Mouse (Mus musculus) embryonic facial prominence, embryonic 14.5 days (tissue): ENCODE results near the gene Rnasek. TPM values are rescaled to one million over a fixed set of nuclear protein-coding genes. Genes with fewer than 3 reads are reported as not detected.

Source experiments
- ATAC-seq: fragments of 200-750 bp; cut with Nextera tagmentation; 2 replicates; pipeline ENCODE4 v1.8.0; 2017; ENCODE audit warnings: low read depth, moderate number of reproducible peaks, moderate TSS enrichment
- DNase-seq: peaks from one replicate; pipeline ENCODE4 v3.0.0-alpha.2; 2015; ENCODE audit warnings: low spot score
- H3K27ac ChIP-seq: fragments of 300-500 bp; sonication (generic); replicated peaks from 2 replicates; pipeline ENCODE4 v1.5.1; 2014; ENCODE audit warnings: low read depth, mild to moderate bottlenecking, low read length, moderate library complexity
- H3K27me3 ChIP-seq: fragments of 300-500 bp; sonication (generic); replicated peaks from 2 replicates; pipeline ENCODE4 v1.6.1; 2014; ENCODE audit warnings: low read length; ENCODE audit not compliant: control insufficient read depth, insufficient read depth
- H3K36me3 ChIP-seq: fragments of 300-500 bp; sonication (generic); 2 replicates; pipeline ENCODE4 v1.6.1; 2014; ENCODE audit warnings: low read length, mixed read lengths; ENCODE audit not compliant: control insufficient read depth, insufficient read depth
- H3K4me1 ChIP-seq: fragments of 300-500 bp; sonication (generic); 2 replicates; pipeline ENCODE4 v1.6.1; 2014; ENCODE audit warnings: antibody characterized with exemption, low read length; ENCODE audit not compliant: control insufficient read depth, insufficient read depth
- H3K4me2 ChIP-seq: fragments of 300-500 bp; sonication (generic); 2 replicates; pipeline ENCODE4 v1.6.1; 2014; ENCODE audit warnings: low read depth, mild to moderate bottlenecking, low read length, moderate library complexity, mixed read lengths
- H3K4me3 ChIP-seq: fragments of 300-500 bp; sonication (generic); 2 replicates; pipeline ENCODE4 v1.5.1; 2014; ENCODE audit warnings: low read depth, mild to moderate bottlenecking, low read length
- H3K9ac ChIP-seq: fragments of 300-500 bp; sonication (generic); 2 replicates; pipeline ENCODE4 v1.6.1; 2014; ENCODE audit warnings: low read depth, mild to moderate bottlenecking, low read length, moderate library complexity, mixed read lengths
- H3K9me3 ChIP-seq: fragments of 300-500 bp; sonication (generic); 2 replicates; pipeline ENCODE4 v1.6.1; 2016; ENCODE audit warnings: low read length; ENCODE audit not compliant: control insufficient read depth
- WGBS: fragments of 180-500 bp; shearing (Covaris S2); extraction: QIAGEN DNeasy Blood & Tissue Kit; methylation state at CpG from one replicate; pipeline ENCODE4 v1.1.7; 2014; 5-methylcytosine and 5-hydroxymethylcytosine counted together
- polyA plus RNA-seq: library from polyadenylated mRNA; unstranded; fragments of >200 nt; fragmentation: Nextera tagmentation; extraction: Ambion mirVana; gene quantifications from 2 replicates; pipeline ENCODE4 v1.2.1, GENCODE M21; 2014

Rnasek gene
- polyA plus RNA-seq, 1 experiment from 2014 or later = 204 TPM

DNA sequence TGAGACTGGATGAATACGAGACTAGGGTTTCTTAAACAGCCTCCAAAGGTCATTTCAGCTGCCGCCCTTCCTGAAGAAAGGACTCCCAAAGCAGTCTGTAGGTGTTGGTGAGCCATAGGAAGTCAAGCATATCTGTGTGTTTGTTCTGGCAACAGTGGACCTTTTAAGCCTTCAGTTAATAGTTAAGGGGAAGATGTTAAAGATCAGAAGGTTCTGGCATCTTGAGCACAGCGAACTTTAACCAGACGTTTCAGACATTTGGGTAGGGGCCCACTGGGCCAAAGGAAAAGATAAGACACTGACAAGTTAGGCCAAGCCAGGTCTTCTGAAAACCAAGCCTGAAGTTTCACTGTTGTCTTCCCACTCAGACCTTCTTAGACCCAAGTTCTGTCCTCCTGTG lies 21.6 kb downstream of the Rnasek start:
- Histone ChIP-seq H3K9me3 (no peaks in the 10 kb centered on the region), H3K27me3 (peaks cover 46% of the 10 kb centered on the region), H3K4me1 (peaks cover 16% of the 10 kb centered on the region), H3K9ac (no peak overlapping the region), H3K36me3 (peaks cover 3% of the 10 kb centered on the region; the same call in 1 of the 2 replicates), H3K27ac (no peak overlapping the region), H3K4me3 (no peak overlapping the region), H3K4me2 (no peak overlapping the region)
- DNase-seq (no peak), ATAC-seq (no peak)
- WGBS = 84% methylated on average over 4 of the region's 4 CpGs

- 71% methylated on average over 2 of the region's 3 CpGs for WGBS
- Histone ChIP-seq H3K4me2 (no peak overlapping the region), H3K27me3 (peaks cover 52% of the 10 kb centered on the region), H3K27ac (no peak overlapping the region), H3K9ac (no peak overlapping the region), H3K4me1 (peaks cover 16% of the 10 kb centered on the region), H3K4me3 (no peak overlapping the region), H3K9me3 (no peaks in the 10 kb centered on the region), H3K36me3 (peaks cover 3% of the 10 kb centered on the region; the same call in 1 of the 2 replicates)
- ATAC-seq (no peak), DNase-seq (no peak)
These were observed 23.5 kb downstream of the Rnasek start for GRCm38 (mm10) chr11:70216103-70216502.

DNA sequence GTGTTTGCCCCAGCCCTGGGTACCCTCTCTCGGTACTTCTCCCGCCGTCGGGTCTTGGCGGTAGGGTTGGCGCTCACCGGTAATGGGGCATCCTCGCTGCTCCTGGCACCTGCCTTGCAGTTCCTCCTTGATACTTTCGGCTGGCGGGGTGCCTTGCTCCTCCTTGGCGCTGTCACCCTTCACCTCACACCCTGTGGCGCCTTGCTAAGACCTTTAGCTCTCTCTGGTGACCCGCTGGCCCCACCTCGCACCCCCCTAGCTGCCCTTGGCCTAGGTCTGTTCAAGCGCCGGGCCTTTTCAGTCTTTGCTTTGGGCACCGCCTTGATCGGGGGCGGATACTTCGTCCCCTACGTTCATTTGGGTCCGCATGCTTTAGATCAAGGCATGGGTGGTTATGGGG lies 24.3 kb downstream of the Rnasek start:
- H3K27ac ChIP-seq = no peak overlapping the region
- no peak overlapping the region for H3K4me3 ChIP-seq
- H3K4me2 ChIP-seq = no peak overlapping the region
- H3K9me3 ChIP-seq = no peaks in the 10 kb centered on the region
- peaks cover 16% of the 10 kb centered on the region for H3K4me1 ChIP-seq
- peaks cover 52% of the 10 kb centered on the region for H3K27me3 ChIP-seq
- H3K36me3 ChIP-seq = peaks cover 3% of the 10 kb centered on the region; the same call in 1 of the 2 replicates
- 16% methylated on average over 14 of the region's 22 CpGs for WGBS
- ATAC-seq (no peak), DNase-seq (no peak)
- no peak overlapping the region for H3K9ac ChIP-seq

DNA sequence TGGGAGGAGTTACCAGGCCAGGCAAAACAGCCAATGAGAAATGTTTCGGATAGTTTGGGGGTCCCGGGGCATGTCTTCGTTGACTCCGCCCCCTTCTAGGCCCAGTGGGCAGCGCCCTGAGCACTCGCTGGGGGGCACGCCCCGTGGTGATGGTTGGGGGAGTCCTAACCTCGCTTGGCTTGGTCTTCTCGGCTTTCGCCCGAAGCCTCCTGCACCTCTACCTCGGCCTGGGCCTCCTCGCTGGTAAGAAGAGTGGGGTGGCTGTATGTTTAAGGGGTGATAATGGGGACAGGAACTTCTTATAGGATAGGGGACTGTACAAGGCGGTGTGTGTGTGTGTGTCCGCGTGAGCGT lies 24.8 kb downstream of the Rnasek start:
- Histone ChIP-seq H3K9ac (peak overlapping the region; percentile 59; the same call in 1 of the 2 replicates), H3K27ac (no peak overlapping the region), H3K36me3 (peaks cover 3% of the 10 kb centered on the region; the same call in 1 of the 2 replicates), H3K27me3 (peaks cover 52% of the 10 kb centered on the region), H3K4me1 (peaks cover 16% of the 10 kb centered on the region), H3K4me3 (peak overlapping the region; percentile 34), H3K9me3 (no peaks in the 10 kb centered on the region), H3K4me2 (peak overlapping the region; percentile 68)
- DNase-seq = no peak
- 8% methylated on average over 18 of the region's 18 CpGs for WGBS
- ATAC-seq = peak; percentile 7; the same call in 1 of the 2 replicates

- Histone ChIP-seq H3K9ac (peak overlapping the region; percentile 59), H3K27me3 (peaks cover 52% of the 10 kb centered on the region), H3K4me2 (peak overlapping the region; percentile 68), H3K4me1 (peaks cover 16% of the 10 kb centered on the region), H3K4me3 (peak overlapping the region; percentile 34), H3K36me3 (peaks cover 3% of the 10 kb centered on the region; the same call in 1 of the 2 replicates), H3K27ac (no peak overlapping the region), H3K9me3 (no peaks in the 10 kb centered on the region)
- DNase-seq (no peak), ATAC-seq (peak; percentile 27; the same call in 1 of the 2 replicates)
- WGBS = under 1% methylated on average over 37 of the region's 46 CpGs
These were observed 25.3 kb downstream of the Rnasek start for GRCm38 (mm10) chr11:70214191-70214855.

- DNase-seq (no peak), ATAC-seq (peak; percentile 60; the same call in 1 of the 2 replicates)
- Histone ChIP-seq H3K27me3 (peaks cover 52% of the 10 kb centered on the region), H3K27ac (no peak overlapping the region), H3K9ac (peak overlapping the region; percentile 59; the same call in 1 of the 2 replicates), H3K36me3 (peaks cover 3% of the 10 kb centered on the region; the same call in 1 of the 2 replicates), H3K4me3 (peak overlapping the region; percentile 34), H3K4me2 (peak overlapping the region; percentile 68), H3K4me1 (peaks cover 16% of the 10 kb centered on the region), H3K9me3 (no peaks in the 10 kb centered on the region)
- 8% methylated on average over 18 of the region's 26 CpGs for WGBS
These were observed 25.9 kb downstream of the Rnasek start for GRCm38 (mm10) chr11:70213736-70214135.

DNA sequence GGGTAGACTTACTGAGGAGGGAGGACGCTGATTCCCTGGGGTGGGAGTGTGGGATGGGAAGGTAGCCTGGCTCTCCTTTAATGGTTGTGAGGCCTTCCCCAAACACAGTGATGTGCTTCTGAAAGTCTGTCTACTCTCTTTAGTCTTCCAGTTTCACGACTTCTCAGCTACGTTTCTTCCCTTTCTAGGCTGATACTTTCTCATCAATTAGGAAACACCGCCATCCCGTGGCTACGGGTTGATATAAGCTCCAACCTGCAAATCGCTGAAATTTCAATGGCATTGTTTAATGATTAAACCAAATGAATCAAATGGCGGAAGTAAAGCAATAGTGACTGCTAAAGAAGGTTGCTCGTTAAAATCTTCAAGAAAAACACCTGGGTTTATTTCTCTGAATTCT lies 26.7 kb downstream of the Rnasek start:
- Histone ChIP-seq H3K9me3 (no peaks in the 10 kb centered on the region), H3K4me3 (no peak overlapping the region), H3K4me2 (no peak overlapping the region), H3K27me3 (peaks cover 52% of the 10 kb centered on the region), H3K27ac (no peak overlapping the region), H3K9ac (no peak overlapping the region), H3K4me1 (peaks cover 16% of the 10 kb centered on the region), H3K36me3 (peaks cover 3% of the 10 kb centered on the region; the same call in 1 of the 2 replicates)
- DNase-seq (peak; percentile 80), ATAC-seq (0 out of 2 replicates have a peak, but pooled peaks have one; percentile 19)
- WGBS = 9% methylated on average over 9 of the region's 9 CpGs

- H3K4me1 ChIP-seq = peaks cover 16% of the 10 kb centered on the region
- peaks cover 2% of the 10 kb centered on the region; the same call in 1 of the 2 replicates for H3K36me3 ChIP-seq
- WGBS = 54% methylated on average over 6 of the region's 6 CpGs
- ATAC-seq (no peak), DNase-seq (no peak)
- no peak within 1 kb of the TSS for H3K27ac ChIP-seq
- H3K9ac ChIP-seq = peak within 1 kb of the TSS; percentile 59; the same call in 1 of the 2 replicates
- no peaks in the 10 kb centered on the region for H3K9me3 ChIP-seq
- peak within 1 kb of the TSS; percentile 68 for H3K4me2 ChIP-seq
- H3K4me3 ChIP-seq = peak within 1 kb of the TSS; percentile 34; the same call in 1 of the 2 replicates
- peaks cover 50% of the 10 kb centered on the region for H3K27me3 ChIP-seq
These were observed 27.2 kb downstream of the Rnasek start, which contains the start of gene Slc16a11 for GRCm38 (mm10) chr11:70212423-70212822. Gene Slc16a11, plus strand, starts transcription at chr11:70212752.
